Mouse (Mus musculus) cerebellum, adult 18-20 months (tissue): ENCODE results near the gene 3100002H09Rik.

Source experiments
- DNase-seq, 2 experiments: peaks; one replicate each; pipeline ENCODE4 v3.0.0; 2021

3100002H09Rik gene

GRCm38 (mm10) chr4:124610703-124611102 is at the start of gene 3100002H09Rik:
Gene 3100002H09Rik, minus strand, starts transcription at chr4:124610803.
- no peak for DNase-seq

- DNase-seq: peak in 1 of 2 experiments; percentile 22
These were observed 48.9 kb upstream of the 3100002H09Rik start for GRCm38 (mm10) chr4:124659251-124660217.

- DNase-seq: peak in 1 of 2 experiments; percentile 14
These were observed 47.8 kb upstream of the 3100002H09Rik start for GRCm38 (mm10) chr4:124658412-124658851.

GRCm38 (mm10) chr4:124657781-124658180 is 47.2 kb upstream of the 3100002H09Rik start:
- peak in 1 of 2 experiments; percentile 28 for DNase-seq

- DNase-seq: peak; percentile 55 to 70
These were observed 46.4 kb upstream of the 3100002H09Rik start for GRCm38 (mm10) chr4:124656854-124657650.

- peak in 1 of 2 experiments; percentile 31 for DNase-seq
These were observed 45.9 kb upstream of the 3100002H09Rik start, which contains the start of gene Pou3f1 for GRCm38 (mm10) chr4:124656518-124656853. Gene Pou3f1, plus strand, starts transcription at chr4:124656807.

GRCm38 (mm10) chr4:124652886-124653285 is 42.3 kb upstream of the 3100002H09Rik start:
- DNase-seq: no peak

- no peak for DNase-seq
These were observed 37.3 kb upstream of the 3100002H09Rik start for GRCm38 (mm10) chr4:124647909-124648308.

- DNase-seq: no peak
These were observed 36.0 kb upstream of the 3100002H09Rik start for GRCm38 (mm10) chr4:124646591-124646990.

- no peak for DNase-seq
These were observed 34.4 kb upstream of the 3100002H09Rik start for GRCm38 (mm10) chr4:124644974-124645433.

- DNase-seq: no peak
These were observed 33.3 kb upstream of the 3100002H09Rik start for GRCm38 (mm10) chr4:124643859-124644258.

- DNase-seq: no peak
These were observed 29.1 kb upstream of the 3100002H09Rik start for GRCm38 (mm10) chr4:124639715-124640114.

- DNase-seq: no peak
These were observed 22.7 kb upstream of the 3100002H09Rik start for GRCm38 (mm10) chr4:124633281-124633680.

- no peak for DNase-seq
These were observed 22.3 kb upstream of the 3100002H09Rik start for GRCm38 (mm10) chr4:124632856-124633255.

GRCm38 (mm10) chr4:124631456-124631855 is 20.9 kb upstream of the 3100002H09Rik start:
- DNase-seq: no peak

- DNase-seq: no peak
These were observed 16.2 kb upstream of the 3100002H09Rik start for GRCm38 (mm10) chr4:124626836-124627235.

- DNase-seq: peak; percentile 7 to 9
These were observed 13.5 kb upstream of the 3100002H09Rik start for GRCm38 (mm10) chr4:124624111-124624581.

GRCm38 (mm10) chr4:124622566-124622965 is 12.0 kb upstream of the 3100002H09Rik start:
- no peak for DNase-seq

- DNase-seq: no peak
These were observed 10.8 kb upstream of the 3100002H09Rik start for GRCm38 (mm10) chr4:124621406-124621805.

- DNase-seq: no peak
These were observed 8.0 kb upstream of the 3100002H09Rik start for GRCm38 (mm10) chr4:124618599-124618998.

- DNase-seq: no peak
These were observed 6.0 kb upstream of the 3100002H09Rik start for GRCm38 (mm10) chr4:124616636-124617035.

GRCm38 (mm10) chr4:124615986-124616385 is 5.4 kb upstream of the 3100002H09Rik start:
- DNase-seq: no peak

GRCm38 (mm10) chr4:124615406-124615960 is 4.9 kb upstream of the 3100002H09Rik start:
- DNase-seq: no peak
